Mouse (Mus musculus) ovary, postnatal 10 days (tissue): Measurements from ENCODE around the gene Gm27021.
"Not testable (repeated sequence)": the region's sequence is repeated elsewhere in the genome, so short reads cannot be mapped to it uniquely, and the experiment has no call there.

Experiments used
- DNase-seq: peaks from one replicate; pipeline ENCODE4 v3.0.0; 2022; ENCODE audit warnings: low spot score

Gm27021 gene

DNA sequence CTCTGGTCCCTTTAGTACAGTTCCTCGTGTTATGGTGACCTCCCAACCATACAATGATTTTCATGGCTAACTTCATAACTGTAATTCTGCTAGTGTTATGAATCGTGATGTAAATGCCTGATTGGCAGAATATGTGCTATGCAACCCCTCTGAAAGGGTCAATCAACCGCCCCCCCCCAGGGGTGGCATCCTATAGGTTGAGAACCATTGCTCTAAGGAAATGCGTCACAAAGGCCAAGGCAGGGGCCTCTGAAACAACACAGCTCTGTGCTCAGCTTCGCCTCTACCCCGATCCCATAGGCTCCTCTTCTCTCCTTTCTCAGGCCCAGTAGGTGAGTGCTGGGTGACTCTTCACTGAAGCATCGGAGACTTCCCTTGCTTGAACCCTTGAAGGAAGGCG lies 17.7 kb upstream of the Gm27021 start:
- no peak for DNase-seq

DNA sequence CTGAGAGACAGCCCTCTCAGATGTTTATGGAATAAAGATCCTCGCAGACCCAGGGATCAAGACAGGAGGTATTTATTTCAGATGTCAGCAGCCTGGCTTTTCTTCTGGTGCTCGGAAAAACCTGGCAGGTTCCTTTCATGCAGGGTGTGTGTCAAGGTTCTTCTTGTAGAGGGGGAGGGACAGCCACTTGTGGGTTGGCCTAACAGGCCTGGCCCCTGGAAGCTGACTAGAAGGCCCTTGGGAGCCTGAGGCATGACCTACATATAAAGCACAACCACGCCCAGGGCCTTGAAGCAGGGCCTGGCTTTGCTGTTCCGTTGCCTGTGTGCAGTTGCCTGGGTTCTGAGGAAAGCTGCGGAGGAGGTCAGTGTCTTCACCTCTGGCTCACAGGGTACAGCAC lies 17.2 kb upstream of the Gm27021 start:
- DNase-seq, result no peak

DNA sequence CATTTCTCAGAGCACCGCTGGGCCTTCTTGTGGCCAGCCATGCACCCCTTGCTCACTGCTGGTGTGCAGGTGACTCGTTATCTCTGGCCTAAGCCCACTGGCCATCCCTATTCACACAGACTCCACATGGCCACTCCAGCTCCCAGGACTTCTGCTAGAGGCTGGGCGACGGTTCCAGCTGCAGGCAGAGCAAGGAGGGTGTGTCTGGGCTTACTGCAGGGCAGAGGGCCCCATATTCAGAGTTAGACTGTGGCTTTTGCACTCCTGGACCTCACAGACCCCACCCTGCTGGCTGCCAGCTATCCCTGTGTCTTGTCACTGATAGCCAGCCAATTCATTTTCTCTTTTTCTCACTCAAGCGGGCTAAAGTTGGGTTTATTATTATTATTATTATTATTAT lies 16.2 kb upstream of the Gm27021 start:
- no peak for DNase-seq

DNA sequence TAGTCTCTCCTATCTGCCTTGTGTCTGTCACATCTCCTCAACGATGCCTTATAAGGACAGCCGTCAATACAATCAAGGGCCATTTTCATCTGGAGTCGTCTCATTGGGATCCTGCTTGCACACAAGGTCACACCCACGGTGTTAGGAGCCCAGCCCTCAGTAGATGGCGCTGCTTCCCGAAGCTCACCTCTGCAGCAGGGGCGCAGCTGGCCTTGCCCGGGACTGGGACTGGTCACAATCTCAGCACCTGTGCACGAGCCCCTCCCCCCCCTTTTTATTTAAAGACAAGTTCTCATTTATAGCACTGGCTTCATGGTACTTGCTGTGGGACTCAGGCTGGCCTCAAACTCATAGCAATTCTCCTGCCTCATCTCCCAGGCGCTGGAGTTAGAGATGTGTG lies 15.7 kb upstream of the Gm27021 start:
- DNase-seq, result no peak

DNA sequence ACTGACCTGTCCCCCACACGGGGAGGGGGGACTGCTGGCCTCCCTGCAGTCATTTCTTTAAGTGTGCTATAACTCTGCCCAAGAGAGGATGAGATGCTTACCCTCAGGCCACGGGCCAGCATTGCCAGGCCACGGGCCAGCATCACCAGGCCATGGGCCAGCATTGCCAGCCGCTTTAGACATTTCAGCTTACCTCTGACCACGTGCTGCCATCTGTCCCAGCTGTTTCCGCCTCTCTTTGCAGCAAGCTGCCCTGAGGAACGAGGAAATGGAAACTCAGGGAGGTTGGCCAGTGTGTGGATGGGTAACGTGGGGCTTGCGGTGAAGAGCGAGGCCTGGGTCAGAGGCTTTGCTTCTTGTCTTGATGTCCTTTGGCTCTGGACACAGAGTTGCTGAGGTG lies 13.2 kb upstream of the Gm27021 start:
- DNase-seq, result no peak

DNA sequence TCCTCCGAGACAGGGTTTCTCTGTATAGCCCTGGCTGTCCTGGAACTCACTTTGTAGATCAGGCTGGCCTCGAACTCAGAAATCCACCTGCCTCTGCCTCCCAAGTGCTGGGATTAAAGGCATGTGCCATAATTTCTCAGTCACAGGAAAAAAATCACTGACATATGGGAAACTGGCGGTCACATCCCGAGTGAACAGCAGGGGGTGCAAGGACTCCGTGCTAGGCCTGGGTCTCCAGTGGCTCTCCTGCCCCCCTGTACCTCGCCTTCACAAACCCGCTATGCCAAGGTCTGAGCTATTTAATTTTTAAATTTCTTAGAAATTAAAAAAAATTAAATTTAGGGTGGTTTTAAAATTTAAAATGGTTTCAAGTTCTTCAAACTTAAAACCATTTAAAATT lies 12.5 kb upstream of the Gm27021 start:
- DNase-seq, result not testable (repeated sequence)

DNA sequence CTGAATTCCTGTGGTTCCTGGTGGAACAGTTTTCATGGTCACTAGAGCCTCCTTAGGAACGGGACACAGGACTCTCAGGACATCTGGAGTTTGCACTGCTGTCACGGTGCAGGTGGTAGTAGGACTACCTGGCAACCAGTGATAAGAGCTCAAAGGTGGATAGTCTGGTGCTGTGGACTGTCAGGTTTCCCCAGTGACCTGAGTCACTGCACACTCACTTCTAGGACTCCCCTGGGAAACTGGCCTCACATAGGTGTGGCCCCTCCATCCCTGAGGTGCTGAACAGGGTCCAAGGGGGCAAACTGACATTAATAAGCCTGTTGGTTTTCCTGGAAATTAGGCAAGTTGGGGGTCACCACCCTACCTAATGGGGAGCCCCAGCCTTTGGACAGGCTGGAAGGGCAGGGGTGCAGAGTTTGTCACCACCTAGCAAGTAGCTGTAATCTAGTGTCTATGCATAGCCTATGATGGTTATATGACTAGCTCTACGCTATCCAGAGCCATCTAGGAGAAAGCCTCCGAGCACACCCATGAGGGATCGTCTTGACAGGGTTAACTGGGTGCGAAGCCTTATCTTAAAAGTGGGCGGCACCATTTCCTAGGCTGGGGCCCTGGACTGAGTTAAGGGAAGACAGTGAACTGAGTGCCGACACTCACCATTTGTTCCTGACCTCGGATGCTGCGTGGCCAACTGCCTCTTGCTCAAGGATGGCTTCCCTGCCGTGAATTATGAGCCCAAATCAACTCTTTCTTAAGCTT lies 11.9 kb upstream of the Gm27021 start:
- DNase-seq, result no peak

DNA sequence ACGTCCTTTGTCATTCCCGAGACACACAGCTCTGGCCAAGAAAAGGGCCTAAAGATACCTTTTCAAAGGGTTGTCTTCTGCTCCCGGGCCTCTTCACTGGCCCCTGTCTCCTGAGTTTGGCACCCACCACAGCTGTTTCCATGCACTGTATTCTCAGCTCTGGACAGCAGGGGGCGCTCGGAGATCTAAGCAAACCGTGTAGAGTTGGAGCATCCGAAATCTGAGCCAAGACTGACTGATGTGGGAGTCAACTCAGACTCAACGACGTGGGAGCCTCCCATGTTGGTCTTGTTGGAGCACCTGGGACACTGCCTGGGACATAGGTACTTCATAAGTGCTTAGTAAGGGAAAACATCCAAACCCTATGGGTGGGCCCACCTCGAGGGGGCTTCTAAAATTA lies 10.6 kb upstream of the Gm27021 start:
- peak; percentile 74 for DNase-seq

DNA sequence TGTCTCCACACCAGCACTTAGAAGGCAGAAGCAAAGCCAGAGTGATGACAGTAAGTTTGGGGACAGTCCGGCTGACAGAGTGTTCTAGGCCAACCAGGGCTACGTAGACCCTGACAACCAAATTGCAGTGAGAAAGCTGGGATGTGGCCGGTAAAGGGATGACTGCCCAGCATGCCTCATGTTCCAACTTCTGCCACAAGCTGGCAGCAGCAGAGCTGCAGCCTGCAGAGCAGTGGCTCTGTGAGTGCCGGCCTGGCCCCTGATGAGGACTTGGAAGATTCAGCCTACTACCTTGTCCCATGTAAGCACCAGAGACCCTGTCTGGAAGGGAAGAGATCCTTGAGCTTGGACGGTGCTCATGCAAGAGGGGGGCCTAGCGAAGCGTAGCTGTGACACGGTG lies 7.8 kb upstream of the Gm27021 start:
- DNase-seq, result no peak

DNA sequence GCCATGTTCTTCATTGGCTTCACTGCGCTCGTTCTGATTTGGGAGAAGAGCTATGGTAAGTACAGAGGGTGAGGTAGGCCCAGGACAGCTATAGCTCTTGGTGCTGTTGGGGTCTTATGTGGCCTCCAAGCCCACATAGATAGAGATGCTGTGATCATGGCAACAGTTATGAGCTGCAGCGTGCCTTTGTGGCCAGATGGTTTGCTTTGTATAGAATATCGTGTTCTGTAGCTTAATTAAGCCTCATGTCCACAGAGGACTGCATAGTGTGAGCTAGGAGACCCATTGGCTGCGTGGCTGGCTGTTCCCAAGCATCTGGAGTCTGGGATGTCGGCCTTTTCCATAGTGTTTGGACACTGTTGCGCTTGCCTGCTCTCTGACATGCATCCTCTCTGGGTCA lies 5.4 kb upstream of the Gm27021 start:
- DNase-seq, result no peak

DNA sequence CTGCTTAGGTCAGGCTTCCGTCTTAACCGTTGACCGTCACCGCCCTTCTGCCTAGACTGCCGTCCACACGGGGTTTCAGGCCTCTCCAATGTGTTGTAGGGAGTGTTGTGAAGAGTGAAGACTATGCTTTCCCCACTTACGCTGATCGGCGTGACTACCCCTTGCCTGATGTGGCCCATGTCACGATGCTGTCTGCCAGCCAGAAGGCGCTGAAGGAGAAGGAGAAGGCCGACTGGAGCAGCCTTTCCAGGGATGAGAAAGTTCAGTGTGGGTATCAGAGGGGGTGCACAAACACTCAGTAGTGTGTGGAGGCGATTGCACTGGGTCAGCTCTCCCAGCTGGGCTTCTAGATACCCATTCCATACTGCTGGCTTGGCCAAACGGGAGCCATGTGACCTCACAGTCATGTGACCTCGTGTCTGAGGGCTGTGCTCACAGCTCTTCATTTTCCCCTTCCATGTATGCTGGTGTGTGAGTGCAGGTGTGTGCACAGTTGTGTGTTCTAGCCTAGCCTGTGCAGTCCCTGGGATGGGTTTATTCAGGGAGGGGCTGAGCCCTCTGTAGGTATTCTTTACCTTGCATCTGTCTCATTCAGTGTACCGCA lies 4.8 kb upstream of the Gm27021 start:
- no peak for DNase-seq

DNA sequence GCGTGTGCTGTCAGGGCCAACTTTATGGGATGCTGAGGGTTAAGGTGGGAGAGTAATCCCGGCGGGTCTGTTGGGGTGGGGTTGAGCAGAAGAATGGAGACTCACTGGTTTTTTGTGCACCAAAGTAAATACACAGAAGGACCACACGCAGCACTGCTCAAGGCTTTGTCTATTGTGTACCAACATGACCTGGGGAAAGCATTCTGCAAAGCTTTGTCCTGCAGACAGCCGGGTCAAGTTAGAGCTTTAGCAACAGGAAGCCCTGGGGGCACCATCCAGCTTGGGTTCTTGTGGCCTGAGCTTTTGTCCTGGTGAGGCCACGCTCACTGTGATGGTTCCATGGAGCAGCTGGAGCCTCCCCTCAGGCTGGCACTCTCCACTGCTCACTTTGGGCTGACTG lies 3.9 kb upstream of the Gm27021 start:
- no peak for DNase-seq

DNA sequence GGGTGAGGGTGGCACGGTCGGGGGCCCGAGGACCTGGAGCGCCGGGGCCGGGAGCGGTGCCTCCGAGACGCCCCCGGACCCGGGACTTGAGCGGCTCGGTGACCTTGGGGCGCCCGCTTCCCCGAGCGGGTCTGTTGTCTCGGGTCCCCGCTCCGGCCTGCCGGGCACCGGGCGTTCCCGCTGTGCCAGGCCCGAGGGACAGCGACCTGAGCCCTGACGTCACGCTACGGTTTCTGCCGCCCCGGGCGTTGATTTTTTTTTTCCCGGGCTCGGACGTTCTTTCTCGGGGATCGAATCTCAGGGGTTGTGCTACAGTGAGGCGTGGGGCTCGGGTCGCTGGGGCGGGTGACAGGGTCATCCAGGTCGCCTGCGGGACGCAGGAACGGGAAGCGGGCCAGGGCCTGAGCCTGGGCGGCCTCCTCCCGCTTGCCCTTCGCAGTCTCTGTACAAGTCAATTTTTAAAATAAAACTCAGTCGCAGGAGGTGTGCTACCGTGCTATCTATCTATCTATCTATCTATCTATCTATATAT lies 561 bp upstream of the Gm27021 start, which contains the start of gene Emc8:
Gene Emc8 (minus strand): TSS at position 200 of the 532 bp plus-strand sequence.
- no peak for DNase-seq

DNA sequence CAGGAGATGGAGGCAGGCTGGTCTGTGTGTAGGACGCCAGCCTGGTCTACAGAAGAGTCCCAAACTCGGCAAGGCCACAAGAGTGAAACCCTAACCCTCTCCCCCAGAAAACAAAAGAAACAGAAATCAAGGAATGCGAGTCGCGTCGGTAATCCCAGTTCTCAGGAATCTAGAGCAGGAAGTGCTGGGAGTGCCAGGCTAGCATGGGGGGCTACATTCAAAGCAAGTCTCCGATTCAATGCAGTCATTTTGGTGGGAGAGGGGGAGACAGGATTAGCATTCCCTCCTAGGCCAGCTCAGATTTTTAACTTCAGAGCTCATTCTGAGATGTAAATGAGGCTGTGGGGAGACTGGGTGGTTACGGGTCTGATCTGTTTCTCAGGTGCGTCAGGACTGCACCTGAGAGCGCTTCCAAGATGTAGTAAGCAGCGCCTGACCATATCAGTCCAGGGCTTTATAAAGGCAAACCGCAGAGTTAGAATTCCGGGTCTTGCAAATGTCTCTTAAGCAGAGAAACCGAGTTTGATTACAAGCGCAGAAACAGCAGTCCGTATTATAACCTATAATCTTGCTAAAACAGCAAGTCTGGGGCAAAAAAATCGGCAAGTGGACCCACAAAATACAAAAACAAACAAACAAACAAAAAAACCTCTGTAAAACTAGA lies 940 bp downstream of the Gm27021 start:
- no peak for DNase-seq

DNA sequence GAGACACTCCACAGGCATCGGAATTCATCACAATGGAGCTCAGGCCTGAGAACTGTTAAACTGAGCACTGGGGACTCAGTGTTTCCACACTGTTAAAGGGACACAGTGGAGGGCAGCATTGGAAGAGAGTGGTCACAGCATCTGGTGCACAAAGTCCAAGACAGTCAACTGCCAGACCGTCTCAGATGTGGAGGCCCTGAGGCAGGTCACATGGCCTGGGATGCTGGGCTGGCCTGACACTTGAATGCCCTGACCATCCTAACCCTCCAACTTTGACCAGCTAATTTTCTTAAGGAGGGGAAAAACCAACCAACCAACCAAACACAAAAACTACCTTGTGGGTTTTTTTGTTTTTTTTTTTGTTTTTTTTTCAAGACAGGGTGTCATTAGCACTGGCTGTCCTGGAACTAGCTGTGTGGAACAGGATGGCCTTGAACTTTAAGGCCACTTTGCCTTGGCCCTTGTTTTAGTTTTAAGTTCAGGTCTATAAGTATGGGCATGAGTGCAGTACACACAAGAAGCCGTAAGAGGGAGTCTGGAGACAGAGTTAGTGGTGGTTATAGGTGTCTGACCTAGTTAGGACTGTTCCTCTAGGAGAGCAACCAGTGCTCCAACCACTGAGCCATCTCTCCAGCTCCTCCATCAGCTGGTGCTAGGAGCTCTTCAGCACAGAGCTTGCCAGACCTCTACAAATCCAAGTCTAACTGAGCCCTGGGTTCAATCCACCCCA lies 2.0 kb downstream of the Gm27021 start:
- DNase-seq, result no peak

DNA sequence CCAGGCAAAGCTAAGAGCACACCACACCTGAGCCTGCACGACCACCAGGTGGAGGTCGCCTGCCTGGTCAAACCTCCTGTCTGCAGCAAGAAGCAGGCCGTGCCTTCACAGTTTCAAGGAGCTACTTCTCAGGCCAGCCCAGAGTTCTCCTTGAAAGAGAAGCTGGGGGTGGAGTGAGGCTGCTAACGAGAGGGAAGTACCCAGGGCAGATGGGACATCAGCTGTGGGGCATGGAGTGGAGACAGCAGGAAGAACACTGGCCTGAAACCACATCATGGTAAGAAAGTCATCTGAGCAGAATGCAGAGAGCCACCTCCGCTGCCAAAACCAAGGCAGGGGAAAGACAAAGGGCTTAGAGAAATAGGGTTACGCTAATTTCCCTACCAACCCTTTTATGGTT lies 3.3 kb downstream of the Gm27021 start:
- no peak for DNase-seq

DNA sequence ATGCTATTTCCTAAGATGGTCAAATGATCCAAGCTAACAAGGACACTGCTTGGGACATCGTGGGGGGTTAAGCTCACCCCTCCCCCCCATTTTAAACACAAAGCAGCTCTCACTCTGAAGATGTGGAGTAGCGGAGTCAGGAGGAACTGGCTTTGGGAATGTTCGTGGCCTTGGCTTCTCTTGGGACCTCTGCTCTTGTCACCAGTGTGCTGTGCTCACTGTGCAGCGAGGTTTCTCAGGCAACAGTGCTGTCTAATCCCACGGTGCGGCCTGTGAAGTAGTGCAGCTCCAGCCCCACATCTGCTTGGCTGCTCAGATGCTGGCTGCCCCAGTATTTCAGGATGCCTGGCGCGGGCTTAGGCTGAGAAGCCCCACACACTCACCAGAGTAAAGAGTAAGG lies 10.5 kb downstream of the Gm27021 start:
- no peak for DNase-seq

DNA sequence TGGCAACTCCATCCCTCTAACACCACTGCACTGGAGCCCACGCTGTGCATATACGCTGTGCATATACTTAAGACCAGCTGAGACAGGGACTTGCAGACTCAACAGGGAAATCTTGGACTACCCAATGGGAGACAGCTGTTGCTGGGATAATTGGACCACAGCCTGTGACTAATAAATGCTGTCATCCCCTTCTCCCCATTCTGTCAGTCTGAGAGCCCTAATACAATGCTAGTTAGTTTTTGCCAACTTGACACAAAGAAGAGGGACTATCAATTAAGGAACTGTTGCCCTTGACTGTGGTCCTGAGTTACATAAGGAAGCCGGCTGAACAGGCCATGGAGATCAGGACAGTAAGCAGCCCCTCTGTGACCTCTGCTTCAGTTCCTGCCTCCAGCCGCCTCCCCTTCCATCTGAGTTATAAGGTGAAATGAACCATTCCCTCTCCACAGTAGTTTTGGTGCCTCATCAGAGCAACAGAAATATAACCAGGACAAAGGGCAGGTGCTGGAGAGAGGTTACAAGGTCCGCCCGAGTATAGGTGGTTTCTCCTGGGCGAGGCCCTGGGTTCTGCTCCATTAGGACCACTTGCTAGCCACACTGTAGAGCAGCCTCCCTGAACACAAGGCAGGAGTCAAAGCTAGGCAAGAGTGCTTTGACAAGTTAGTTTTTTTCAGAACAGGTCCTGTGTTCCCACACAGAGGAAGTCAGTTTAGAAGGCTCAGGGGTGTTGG lies 11.4 kb downstream of the Gm27021 start:
- no peak for DNase-seq

DNA sequence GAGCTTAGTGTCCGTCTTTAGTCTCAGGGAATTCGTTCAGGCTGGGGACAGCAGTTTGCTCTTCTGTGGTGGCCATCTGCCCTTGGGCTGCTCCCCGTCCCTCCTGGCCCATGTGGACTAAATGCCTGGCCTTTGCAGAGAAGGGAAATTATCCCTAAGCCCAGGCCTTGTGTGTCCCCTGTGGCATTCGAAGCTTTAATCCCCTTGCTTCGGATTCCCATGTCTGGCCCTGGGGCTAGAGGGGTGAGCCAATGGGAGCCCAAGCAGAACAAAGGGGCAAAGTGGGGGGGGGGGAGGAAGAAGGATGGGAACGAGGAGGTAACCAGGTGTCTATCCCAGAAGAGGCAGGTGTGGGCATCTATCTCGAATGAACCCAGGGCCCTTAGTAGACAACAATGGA lies 20.3 kb downstream of the Gm27021 start, which contains the start of gene 1190005I06Rik:
Gene 1190005I06Rik (minus strand): TSS at position 101 of the 400 bp plus-strand sequence.
- no peak for DNase-seq

DNA sequence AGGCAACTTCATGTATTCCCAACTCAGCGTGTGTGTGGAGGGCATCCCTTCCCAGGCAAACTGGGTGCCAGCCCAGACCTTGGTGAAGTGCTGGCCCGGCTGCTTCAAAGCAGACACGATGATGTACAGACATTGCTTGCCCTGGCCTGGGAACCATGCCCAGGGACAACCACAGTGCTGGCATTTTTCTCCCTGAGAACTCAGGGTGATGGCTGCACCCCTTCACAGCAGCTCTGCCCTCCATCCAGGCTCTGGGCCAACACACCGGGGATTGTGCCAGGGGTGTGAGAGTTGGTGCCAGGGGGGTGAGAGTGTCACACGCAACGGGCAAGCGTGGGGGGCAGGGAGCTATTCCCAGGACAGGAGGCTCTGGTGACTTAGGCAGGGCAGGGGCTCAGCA lies 23.2 kb downstream of the Gm27021 start:
- DNase-seq, result peak; percentile 42

DNA sequence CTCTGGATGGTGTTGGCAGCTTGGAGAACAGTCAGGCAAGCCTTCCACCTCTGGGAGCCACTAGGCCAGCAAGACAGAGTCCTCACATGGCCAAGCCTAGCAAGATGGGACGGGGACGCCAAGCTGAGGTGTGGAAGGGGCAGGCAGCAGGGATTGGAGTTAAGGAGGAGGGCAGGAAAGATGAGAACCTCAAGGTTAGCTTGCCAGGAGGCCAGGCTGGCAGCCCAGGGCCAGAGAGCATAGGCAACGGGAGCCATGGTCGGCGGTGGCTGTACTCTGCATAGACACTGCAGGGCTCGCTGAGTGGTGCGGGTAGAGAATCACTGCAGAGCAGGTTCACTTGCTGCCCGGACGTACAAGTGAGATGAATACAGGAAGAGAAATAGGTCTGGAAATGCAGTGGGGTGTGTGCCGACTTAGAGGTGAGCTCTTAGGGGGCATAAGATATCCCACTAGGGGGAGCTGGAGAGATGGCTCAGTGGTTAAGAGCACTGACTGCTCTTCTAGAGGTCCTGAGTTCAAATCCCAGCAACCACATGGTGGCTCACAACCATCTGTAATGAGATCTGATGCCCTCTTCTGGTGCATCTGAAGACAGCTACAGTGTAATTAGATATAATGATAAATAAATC lies 25.7 kb downstream of the Gm27021 start:
- no peak for DNase-seq
